Comparison of ENCODE assay signal across 27 mouse cellular contexts in genomic region chr2:35874421-35874820, GRCm38 (mm10).
DNase-seq lines count a peak whose midpoint lies in the region; ATAC-seq and TF ChIP-seq lines count a peak whose summit lies in the region.
"Had no signal": no experiment of that assay in that cellular context is flagged by ENCODE, and none has a peak within 500 bp of the region (broad histone marks: within the 10 kb centered on the region; RNA-seq: fewer than 3 reads in every experiment).

No protein-coding gene starts in this region.

- 68% methylated on average over 8 of the region's 8 CpGs for WGBS in lung, postnatal 0 days
- WGBS in stomach, postnatal 0 days, result 40% methylated on average over 8 of the region's 8 CpGs
- WGBS in hindbrain, embryonic 13.5 days, result 87% methylated on average over 8 of the region's 8 CpGs

- ATAC-seq in lung, postnatal 0 days, result no peak; the same call in 1 of the 2 replicates
- ATAC-seq in stomach, postnatal 0 days (ENCODE audit: low FRiP score, low TSS enrichment), result peak; percentile 74; the same call in 1 of the 2 replicates
- ATAC-seq in hindbrain, embryonic 13.5 days (ENCODE audit: low FRiP score), result no peak
- ATAC-seq: activated CD4-positive, CD25-positive, alpha-beta regulatory T cell, adult 4 months; CD4-positive, CD25-positive, alpha-beta regulatory T cell, adult 4 months; forebrain, embryonic 15.5 days; hindbrain, postnatal 0 days; inflammation-experienced regulatory T-cells, adult 6 months had no signal

- intact Hi-C loops in left cerebral cortex, postnatal 14 days (cut with DNase I), result no loop called here

- H3K4me2 ChIP-seq in lung, postnatal 0 days (replicated peaks; ENCODE audit: low read depth, low read length), result no peak overlapping the region
- no peak overlapping the region for H3K4me2 ChIP-seq in stomach, postnatal 0 days (replicated peaks; ENCODE audit: low read depth)
- no peak overlapping the region for H3K4me2 ChIP-seq in hindbrain, embryonic 13.5 days
- H3K4me2 ChIP-seq: embryonic facial prominence, embryonic 12.5 days; embryonic facial prominence, embryonic 15.5 days; forebrain, embryonic 15.5 days; heart, embryonic 12.5 days; heart, embryonic 15.5 days; hindbrain, embryonic 14.5 days had no signal

- TF ChIP-seq CTCF in lung, postnatal 0 days (IDR thresholded peaks at IDR 0.05), result no peak
- TF ChIP-seq CTCF in embryonic fibroblast, embryonic 13.5 days (IDR thresholded peaks at IDR 0.05; ENCODE audit: borderline replicate concordance, insufficient read depth, low read length), result no peak
- TF ChIP-seq CTCF in stomach, postnatal 0 days (IDR thresholded peaks at IDR 0.05; ENCODE audit: low read depth), result no peak

- H3K27ac ChIP-seq in lung, postnatal 0 days (ENCODE audit: low read length), result no peak overlapping the region
- H3K27ac ChIP-seq in embryonic fibroblast, embryonic 13.5 days (ENCODE audit: insufficient read depth, low read length), result 0 out of 2 replicates have a peak overlapping the region, but pooled peaks have one; percentile 13
- H3K27ac ChIP-seq in stomach, postnatal 0 days (replicated peaks), result no peak overlapping the region
- no peak overlapping the region for H3K27ac ChIP-seq in hindbrain, embryonic 13.5 days
- H3K27ac ChIP-seq: embryonic facial prominence, embryonic 12.5 days; embryonic facial prominence, embryonic 15.5 days; forebrain, embryonic 10.5 days; heart, embryonic 15.5 days; hindbrain, embryonic 10.5 days; hindbrain, embryonic 14.5 days; hindbrain, postnatal 0 days had no signal

- H3K4me1 ChIP-seq in lung, postnatal 0 days (ENCODE audit: insufficient read depth, low read depth, low read length), result no peaks in the 10 kb centered on the region
- H3K4me1 ChIP-seq in embryonic fibroblast, embryonic 13.5 days (ENCODE audit: control insufficient read depth, insufficient read depth, low read length), result peaks cover 7% of the 10 kb centered on the region
- no peaks in the 10 kb centered on the region; the same call in 1 of the 2 replicates for H3K4me1 ChIP-seq in stomach, postnatal 0 days (replicated peaks; ENCODE audit: control insufficient read depth, insufficient read depth)
- peaks cover 36% of the 10 kb centered on the region for H3K4me1 ChIP-seq in hindbrain, embryonic 13.5 days (replicated peaks)
- H3K4me1 ChIP-seq: embryonic facial prominence, embryonic 12.5 days; embryonic facial prominence, embryonic 15.5 days had no signal

- H3K4me3 ChIP-seq in lung, postnatal 0 days (ENCODE audit: low read depth, low read length), result no peak overlapping the region
- no peak overlapping the region for H3K4me3 ChIP-seq in embryonic fibroblast, embryonic 13.5 days (ENCODE audit: insufficient read depth, low read length)
- H3K4me3 ChIP-seq in stomach, postnatal 0 days (ENCODE audit: low read depth, low read length), result no peak overlapping the region
- H3K4me3 ChIP-seq in hindbrain, embryonic 13.5 days, result no peak overlapping the region
- H3K4me3 ChIP-seq: embryonic facial prominence, embryonic 12.5 days; embryonic facial prominence, embryonic 15.5 days; forebrain, embryonic 10.5 days; forebrain, embryonic 15.5 days; heart, embryonic 12.5 days; heart, embryonic 15.5 days; hindbrain, embryonic 10.5 days had no signal

- no peaks in the 10 kb centered on the region for H3K36me3 ChIP-seq in lung, postnatal 0 days (ENCODE audit: insufficient read depth, low read length)
- H3K36me3 ChIP-seq in stomach, postnatal 0 days (ENCODE audit: control insufficient read depth, insufficient read depth, low read length), result no peaks in the 10 kb centered on the region
- no peaks in the 10 kb centered on the region for H3K36me3 ChIP-seq in hindbrain, embryonic 13.5 days
- H3K36me3 ChIP-seq: embryonic facial prominence, embryonic 12.5 days; embryonic facial prominence, embryonic 15.5 days; forebrain, embryonic 10.5 days; forebrain, embryonic 15.5 days; heart, embryonic 12.5 days; heart, embryonic 15.5 days; hindbrain, embryonic 10.5 days had no signal

- TF ChIP-seq EP300 in lung, postnatal 0 days (IDR thresholded peaks at IDR 0.05), result no peak
- TF ChIP-seq EP300 in stomach, postnatal 0 days (optimal IDR thresholded peaks at IDR 0.05), result no peak

- no peaks in the 10 kb centered on the region for H3K9me3 ChIP-seq in lung, postnatal 0 days (ENCODE audit: low read length)
- H3K9me3 ChIP-seq in stomach, postnatal 0 days (ENCODE audit: control insufficient read depth, low read length), result no peaks in the 10 kb centered on the region
- H3K9me3 ChIP-seq in hindbrain, embryonic 13.5 days, result no peaks in the 10 kb centered on the region
- H3K9me3 ChIP-seq: embryonic facial prominence, embryonic 12.5 days; embryonic facial prominence, embryonic 15.5 days; forebrain, embryonic 10.5 days; forebrain, embryonic 15.5 days; heart, embryonic 15.5 days; hindbrain, embryonic 10.5 days had no signal

- peak; percentile 21 for DNase-seq in lung, postnatal 0 days (ENCODE audit: low spot score)
- DNase-seq in lung, postnatal 36 days, result no peak
- DNase-seq in 3T3-L1 (ENCODE audit: low read depth, low spot score), result peak; percentile 51
- DNase-seq in stomach, postnatal 0 days (ENCODE audit: low spot score), result no peak
- no peak for DNase-seq in left cerebral cortex, postnatal 14 days (ENCODE audit: low spot score in 2 of 2)
- DNase-seq: adrenal gland, adult 8-10 months; adrenal gland, postnatal 25 days; cerebellum, adult 11-12 months; cerebellum, adult 8-10 months; gastrocnemius, postnatal 25 days; heart, adult 18-20 months; heart, postnatal 10 days; heart, postnatal 36 days had no signal

- no peak for TF ChIP-seq POLR2A in embryonic fibroblast, embryonic 13.5 days (IDR thresholded peaks at IDR 0.05; ENCODE audit: low read depth, low read length)

- H3K9ac ChIP-seq in lung, postnatal 0 days (replicated peaks; ENCODE audit: low read depth), result no peak overlapping the region
- H3K9ac ChIP-seq in stomach, postnatal 0 days (ENCODE audit: low read length), result no peak overlapping the region
- no peak overlapping the region for H3K9ac ChIP-seq in hindbrain, embryonic 13.5 days
- H3K9ac ChIP-seq: embryonic facial prominence, embryonic 12.5 days; embryonic facial prominence, embryonic 15.5 days; forebrain, embryonic 15.5 days; heart, embryonic 12.5 days; heart, embryonic 15.5 days; hindbrain, embryonic 14.5 days had no signal

- no peaks in the 10 kb centered on the region; the same call in 1 of the 2 replicates for H3K27me3 ChIP-seq in lung, postnatal 0 days (replicated peaks; ENCODE audit: insufficient read depth, low read length)
- no peaks in the 10 kb centered on the region for H3K27me3 ChIP-seq in stomach, postnatal 0 days (ENCODE audit: control insufficient read depth, insufficient read depth, low read length)
- peaks cover 3% of the 10 kb centered on the region; the same call in 1 of the 2 replicates for H3K27me3 ChIP-seq in hindbrain, embryonic 13.5 days
- H3K27me3 ChIP-seq: embryonic facial prominence, embryonic 12.5 days; embryonic facial prominence, embryonic 15.5 days; forebrain, embryonic 15.5 days; heart, embryonic 15.5 days had no signal

Comparison
In these comparisons a context has a peak if more than half of its experiments do, and no peak if none do; other contexts are left out.
1. DNase-seq: peak in lung, postnatal 0 days (single experiment) and 3T3-L1 (single experiment); none in lung, postnatal 36 days (single experiment), stomach, postnatal 0 days (single experiment) and left cerebral cortex, postnatal 14 days (0 of 2).